ENCODE assay signal across 8 mouse cellular contexts in genomic region chr11:54534871-54535270, GRCm38 (mm10). TPM values are rescaled to one million over a fixed set of nuclear protein-coding genes. Genes with fewer than 3 reads are reported as not detected.
DNase-seq lines count a peak whose midpoint lies in the region; ATAC-seq and TF ChIP-seq lines count a peak whose summit lies in the region.

No protein-coding gene starts in this region.

- H3K27me3 ChIP-seq in G1E (ENCODE audit: insufficient read depth, low read length): no peaks in the 10 kb centered on the region
- no peaks in the 10 kb centered on the region for H3K27me3 ChIP-seq in liver, embryonic 15.5 days

- no peak overlapping the region for H3K27ac ChIP-seq in liver, embryonic 15.5 days (replicated peaks)

- no peaks in the 10 kb centered on the region for H3K9me3 ChIP-seq in G1E (replicated peaks)
- H3K9me3 ChIP-seq in liver, embryonic 15.5 days (replicated peaks): no peaks in the 10 kb centered on the region

- no peak; the same call in 1 of the 2 replicates for ATAC-seq in G1E (ENCODE audit: extremely low read depth, insufficient number of reproducible peaks, low FRiP score, poor library complexity, severe bottlenecking)
- peak; percentile 47; the same call in 1 of the 2 replicates for ATAC-seq in liver, embryonic 15.5 days (ENCODE audit: insufficient read depth)

- DNase-seq in B cell, adult 2 months: peak; percentile 87 to 88
- DNase-seq in G1E (ENCODE audit: low spot score): peak; percentile 3
- DNase-seq in cerebellum, adult 11-12 months: peak; percentile 44
- peak; percentile 27 to 68 for DNase-seq in frontal cortex, postnatal 14 days (ENCODE audit: low spot score in 2 of 2)
- peak; percentile 65 to 90 for DNase-seq in kidney, postnatal 36 days
- peak; percentile 43 for DNase-seq in right cerebral cortex, adult 18-20 months
- peak; percentile 27 for DNase-seq in urinary bladder, postnatal 10 days (ENCODE audit: low spot score)

- no peak overlapping the region for H3K9ac ChIP-seq in liver, embryonic 15.5 days

- peak; percentile 37; the same call in 1 of the 2 replicates for TF ChIP-seq CTCF in G1E (IDR thresholded peaks at IDR 0.05; ENCODE audit: low read depth, low read length)

- 24% methylated on average over 6 of the region's 6 CpGs for WGBS in liver, embryonic 15.5 days (ENCODE audit: insufficient replicate concordance)

- no peak overlapping the region for H3K4me3 ChIP-seq in G1E (ENCODE audit: low read depth, low read length)
- no peak overlapping the region for H3K4me3 ChIP-seq in liver, embryonic 15.5 days (replicated peaks)

- H3K4me2 ChIP-seq in liver, embryonic 15.5 days: no peak overlapping the region

- H3K36me3 ChIP-seq in G1E (replicated peaks): peaks cover 28% of the 10 kb centered on the region
- H3K36me3 ChIP-seq in liver, embryonic 15.5 days (replicated peaks): no peaks in the 10 kb centered on the region

- H3K4me1 ChIP-seq in G1E (ENCODE audit: insufficient read depth, low read depth, low read length): peaks cover 26% of the 10 kb centered on the region
- peaks cover 36% of the 10 kb centered on the region for H3K4me1 ChIP-seq in liver, embryonic 15.5 days (replicated peaks)

RNA-seq across cellular contexts. Expression of gene Rapgef6, which starts 12.2 kb away (rescaled TPM):
- total RNA-seq in G1E (2014; fragmentation: Nextera tagmentation): 60.4 and 76.5 TPM in 2 replicates
- total RNA-seq in G1E (2017): 44.8 and 49.0 TPM in 2 replicates
- 16.2 and 18.9 TPM in 2 replicates for polyA plus RNA-seq in G1E (2012)
- polyA plus RNA-seq in liver, embryonic 15.5 days (2015; fragmentation: Nextera tagmentation; extraction: Ambion mirVana): 20.9 and 22.5 TPM in 2 replicates

Comparison
In these comparisons a context has a peak if more than half of its experiments do, and no peak if none do; other contexts are left out.
1. DNase-seq: peak in every context shown above with its lines; median percentile 88 in B cell, adult 2 months; 78 in kidney, postnatal 36 days; 48 in frontal cortex, postnatal 14 days; 44 in cerebellum, adult 11-12 months; 43 in right cerebral cortex, adult 18-20 months; 27 in urinary bladder, postnatal 10 days; 3 in G1E.